ENCODE assay signal across 14 mouse cellular contexts in the genomic region with DNA sequence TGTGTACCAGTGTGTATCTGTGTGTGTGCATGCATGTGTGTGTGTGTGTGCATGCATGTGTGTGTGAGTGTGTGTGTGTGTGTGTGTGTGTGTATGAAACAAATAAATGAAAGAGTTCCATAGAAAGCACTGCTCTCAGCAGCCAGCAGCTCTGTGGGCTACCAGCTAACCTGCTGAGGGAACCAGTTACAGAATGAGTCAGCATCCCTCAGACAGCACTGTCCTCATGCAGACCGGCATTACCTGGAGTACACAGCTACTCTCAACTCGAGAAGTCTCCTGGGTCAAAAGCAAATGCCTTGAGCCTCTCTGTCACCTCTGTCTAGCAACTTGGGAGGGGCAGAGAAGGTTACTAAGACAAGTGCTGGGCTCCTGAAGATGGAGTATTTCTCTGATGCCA. TPM values are rescaled to one million over a fixed set of nuclear protein-coding genes. Genes with fewer than 3 reads are reported as not detected.
DNase-seq lines count a peak whose midpoint lies in the region; ATAC-seq lines count a peak whose summit lies in the region.
"Had no signal": no experiment of that assay in that cellular context is flagged by ENCODE, and none has a peak within 500 bp of the region (broad histone marks: within the 10 kb centered on the region; RNA-seq: fewer than 3 reads in every experiment).

No protein-coding gene starts in this region.

- ATAC-seq in common myeloid progenitor, adult 5-6 weeks (replicated peaks; ENCODE audit: low read depth, poor library complexity, severe bottlenecking), result peak; percentile 59; the same call in 1 of the 2 replicates
- ATAC-seq in megakaryocyte progenitor cell, adult 5-6 weeks (replicated peaks; ENCODE audit: poor library complexity), result peak; percentile 65
- ATAC-seq: intestine, embryonic 16.5 days had no signal

- DNase-seq in 416B (ENCODE audit: low read depth), result peak; percentile 64
- DNase-seq in CD4-positive helper T cell, adult 2 months (ENCODE audit: low read depth, low spot score), result peak; percentile 56
- DNase-seq in ovary, postnatal 10 days (ENCODE audit: low spot score), result no peak
- DNase-seq in layer of hippocampus, postnatal 25 days (ENCODE audit: extremely low spot score in 1 of 2, low spot score in 1 of 2), result no peak
- no peak for DNase-seq in embryo, embryonic 10 days (ENCODE audit: low spot score)
- DNase-seq: adrenal gland, adult 8-10 months; cerebellum, adult 9-11 months; heart, postnatal 14 days; kidney, postnatal 4 days; lung, postnatal 14 days; right cerebral cortex, adult 18-20 months had no signal

RNA-seq across cellular contexts. Expression of gene Supt3, which starts 48.5 kb away (rescaled TPM):
- total RNA-seq in common myeloid progenitor, adult 5-6 weeks (2017), result 15.7 and 18.0 TPM in 2 replicates
- 26.2 and 37.9 TPM in 2 replicates for total RNA-seq in megakaryocyte progenitor cell, adult 5-6 weeks (2015)
- 13.6 and 16.2 TPM in 2 replicates for total RNA-seq in megakaryocyte progenitor cell, adult 5-6 weeks (2017)
- total RNA-seq in layer of hippocampus, postnatal 25 days (2021), result 10 to 100 TPM; 14.6 TPM

Comparison
In these comparisons a context has a peak if more than half of its experiments do, and no peak if none do; other contexts are left out.
1. DNase-seq: peak in 416B (single experiment) and CD4-positive helper T cell, adult 2 months (single experiment); none in ovary, postnatal 10 days (single experiment), layer of hippocampus, postnatal 25 days (0 of 2) and embryo, embryonic 10 days (single experiment).